Mouse (Mus musculus) cerebellum, postnatal 25 days (tissue): ENCODE results near the gene Gm14214.

Experiments
- DNase-seq, 2 experiments: peaks; one replicate each; pipeline ENCODE4 v3.0.0; 2021; ENCODE audit warnings: mixed read lengths in 2 of 2

Gm14214 gene

GRCm38 (mm10) chr2:154769930-154770329 is at the start of gene Gm14214:
Gene Gm14214 (minus strand): TSS chr2:154770030.
- no peak for DNase-seq

GRCm38 (mm10) chr2:154818599-154818998 is 48.8 kb upstream of the Gm14214 start:
- no peak for DNase-seq

- peak; percentile 64 to 74 for DNase-seq
These were observed 48.0 kb upstream of the Gm14214 start for GRCm38 (mm10) chr2:154817788-154818187.

- no peak for DNase-seq
These were observed 47.3 kb upstream of the Gm14214 start for GRCm38 (mm10) chr2:154817089-154817488.

GRCm38 (mm10) chr2:154813426-154813825 is 43.6 kb upstream of the Gm14214 start:
- no peak for DNase-seq

GRCm38 (mm10) chr2:154810821-154811220 is 41.0 kb upstream of the Gm14214 start:
- DNase-seq, result no peak

GRCm38 (mm10) chr2:154809107-154809762 is 39.4 kb upstream of the Gm14214 start:
- peak in 1 of 2 experiments; percentile 49 for DNase-seq

- DNase-seq, result no peak
These were observed 37.9 kb upstream of the Gm14214 start for GRCm38 (mm10) chr2:154807689-154808088.

- no peak for DNase-seq
These were observed 34.0 kb upstream of the Gm14214 start for GRCm38 (mm10) chr2:154803845-154804244.

- DNase-seq, result no peak
These were observed 33.5 kb upstream of the Gm14214 start for GRCm38 (mm10) chr2:154803372-154803771.

GRCm38 (mm10) chr2:154791661-154792642 is 22.1 kb upstream of the Gm14214 start:
- DNase-seq, result peak; percentile 73 to 82

- peak; percentile 95 to 98 for DNase-seq
These were observed 21.0 kb upstream of the Gm14214 start, which contains the start of the genes Raly and a for GRCm38 (mm10) chr2:154790656-154791483. Gene Raly (plus strand): TSS chr2:154791096. Gene a (plus strand): TSS chr2:154791402.

GRCm38 (mm10) chr2:154789977-154790655 is 20.3 kb upstream of the Gm14214 start:
- peak in 1 of 2 experiments; percentile 20 for DNase-seq

- no peak for DNase-seq
These were observed 19.6 kb upstream of the Gm14214 start for GRCm38 (mm10) chr2:154789381-154789780.

- DNase-seq, result no peak
These were observed 16.9 kb upstream of the Gm14214 start for GRCm38 (mm10) chr2:154786776-154787175.

- no peak for DNase-seq
These were observed 16.4 kb upstream of the Gm14214 start for GRCm38 (mm10) chr2:154786187-154786586.

GRCm38 (mm10) chr2:154785284-154785683 is 15.5 kb upstream of the Gm14214 start:
- no peak for DNase-seq

- DNase-seq, result no peak
These were observed 13.2 kb upstream of the Gm14214 start for GRCm38 (mm10) chr2:154782856-154783650.

GRCm38 (mm10) chr2:154782361-154782760 is 12.5 kb upstream of the Gm14214 start:
- peak; percentile 21 to 22 for DNase-seq

GRCm38 (mm10) chr2:154779648-154780047 is 9.8 kb upstream of the Gm14214 start:
- no peak for DNase-seq

- no peak for DNase-seq
These were observed 6.7 kb upstream of the Gm14214 start for GRCm38 (mm10) chr2:154776496-154776895.
